Mouse (Mus musculus): ENCODE data around the gene Vamp4.

The Vamp4 gene

GRCm38 (mm10) chr1:162570260-162570748, at the start of gene Vamp4:
Vamp4 (plus strand) TSS chr1:162570515.
- DNase-seq (ENCODE audit: low spot score in 2 of 2) = peak; percentile 93 to 95

GRCm38 (mm10) chr1:162529651-162530050, 40.7 kb upstream of the Vamp4 start:
- no peak for DNase-seq (ENCODE audit: low spot score in 2 of 2)

GRCm38 (mm10) chr1:162530666-162531065, 39.6 kb upstream of the Vamp4 start:
- no peak for DNase-seq (ENCODE audit: low spot score in 2 of 2)

GRCm38 (mm10) chr1:162531584-162531983, 38.7 kb upstream of the Vamp4 start:
- DNase-seq (ENCODE audit: low spot score in 2 of 2) = no peak

GRCm38 (mm10) chr1:162532330-162532729, 38.0 kb upstream of the Vamp4 start:
- no peak for DNase-seq (ENCODE audit: low spot score in 2 of 2)

GRCm38 (mm10) chr1:162533766-162534560, 36.4 kb upstream of the Vamp4 start:
- no peak for DNase-seq (ENCODE audit: low spot score in 2 of 2)

- no peak for DNase-seq (ENCODE audit: low spot score in 2 of 2)
Measured at GRCm38 (mm10) chr1:162543231-162543630, 27.1 kb upstream of the Vamp4 start.

GRCm38 (mm10) chr1:162547607-162548006, 22.7 kb upstream of the Vamp4 start:
- DNase-seq (ENCODE audit: low spot score in 2 of 2) = no peak

- peak; percentile 83 to 86 for DNase-seq (ENCODE audit: low spot score in 2 of 2)
Measured at GRCm38 (mm10) chr1:162548016-162548916, 22.0 kb upstream of the Vamp4 start, which contains the start of gene Mettl13. Mettl13 (minus strand) TSS chr1:162548551.

- DNase-seq (ENCODE audit: low spot score in 2 of 2) = no peak
Measured at GRCm38 (mm10) chr1:162548917-162549613, 21.2 kb upstream of the Vamp4 start.

GRCm38 (mm10) chr1:162549615-162550283, 20.6 kb upstream of the Vamp4 start:
- DNase-seq (ENCODE audit: low spot score in 2 of 2) = no peak

GRCm38 (mm10) chr1:162552956-162553355, 17.4 kb upstream of the Vamp4 start:
- DNase-seq (ENCODE audit: low spot score in 2 of 2) = no peak

- no peak for DNase-seq (ENCODE audit: low spot score in 2 of 2)
Measured at GRCm38 (mm10) chr1:162554193-162554592, 16.1 kb upstream of the Vamp4 start.

- no peak for DNase-seq (ENCODE audit: low spot score in 2 of 2)
Measured at GRCm38 (mm10) chr1:162563236-162563635, 7.1 kb upstream of the Vamp4 start.

- DNase-seq (ENCODE audit: low spot score in 2 of 2) = no peak
Measured at GRCm38 (mm10) chr1:162564992-162565391, 5.3 kb upstream of the Vamp4 start.

GRCm38 (mm10) chr1:162567351-162567750, 3.0 kb upstream of the Vamp4 start:
- no peak for DNase-seq (ENCODE audit: low spot score in 2 of 2)

GRCm38 (mm10) chr1:162570931-162571601, 751 bp downstream of the Vamp4 start:
- peak in 1 of 2 experiments; percentile 7 for DNase-seq (ENCODE audit: low spot score in 2 of 2)

- DNase-seq (ENCODE audit: low spot score in 2 of 2) = no peak
Measured at GRCm38 (mm10) chr1:162575098-162575497, 4.8 kb downstream of the Vamp4 start.

- DNase-seq (ENCODE audit: low spot score in 2 of 2) = no peak
Measured at GRCm38 (mm10) chr1:162582884-162583283, 12.6 kb downstream of the Vamp4 start.

GRCm38 (mm10) chr1:162586282-162586681, 16.0 kb downstream of the Vamp4 start:
- no peak for DNase-seq (ENCODE audit: low spot score in 2 of 2)

- DNase-seq (ENCODE audit: low spot score in 2 of 2) = no peak
Measured at GRCm38 (mm10) chr1:162588606-162589005, 18.3 kb downstream of the Vamp4 start.

Measured in thymus, postnatal 10 days (tissue).